Mouse (Mus musculus) kidney, adult 18-20 months (tissue): ENCODE results near the gene Sec61b.
A peak's percentile ranks its signal among the peaks of the same experiment; 100 is the strongest.

Experiments used
- DNase-seq: peaks from one replicate; pipeline ENCODE4 v3.0.0; 2021

The Sec61b gene

GRCm38 (mm10) chr4:47473968-47474729 is at the start of gene Sec61b, which contains the start of gene Alg2:
Gene Sec61b, plus strand, starts transcription at chr4:47474658.
Gene Alg2, minus strand, starts transcription at chr4:47474333.
- peak; percentile 99 for DNase-seq

- no peak for DNase-seq
Observed at GRCm38 (mm10) chr4:47425247-47425830, 49.1 kb upstream of the Sec61b start.

DNA sequence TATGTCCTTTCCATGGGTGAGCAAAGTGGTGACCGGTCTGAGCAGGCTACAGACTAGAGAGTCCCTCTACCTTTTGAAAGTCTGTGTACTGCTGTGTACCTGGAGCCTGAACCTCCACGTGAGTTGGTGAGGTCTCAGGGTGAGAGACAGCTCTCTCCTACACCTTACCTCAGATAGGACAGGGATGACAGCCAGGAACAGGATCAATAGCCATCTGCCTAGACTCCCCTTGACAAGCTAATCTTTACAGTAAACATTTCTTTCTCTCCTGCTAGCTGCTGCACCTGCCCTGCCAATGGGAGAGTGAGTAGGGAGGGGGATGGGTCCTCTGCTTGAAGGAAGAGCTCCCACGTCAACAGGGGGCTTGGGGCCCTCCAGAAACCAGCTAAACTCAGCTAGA is 46.9 kb upstream of the Sec61b start:
- no peak for DNase-seq

GRCm38 (mm10) chr4:47430557-47430956 is 43.9 kb upstream of the Sec61b start:
- DNase-seq: no peak

GRCm38 (mm10) chr4:47431081-47431480 is 43.4 kb upstream of the Sec61b start:
- no peak for DNase-seq

DNA sequence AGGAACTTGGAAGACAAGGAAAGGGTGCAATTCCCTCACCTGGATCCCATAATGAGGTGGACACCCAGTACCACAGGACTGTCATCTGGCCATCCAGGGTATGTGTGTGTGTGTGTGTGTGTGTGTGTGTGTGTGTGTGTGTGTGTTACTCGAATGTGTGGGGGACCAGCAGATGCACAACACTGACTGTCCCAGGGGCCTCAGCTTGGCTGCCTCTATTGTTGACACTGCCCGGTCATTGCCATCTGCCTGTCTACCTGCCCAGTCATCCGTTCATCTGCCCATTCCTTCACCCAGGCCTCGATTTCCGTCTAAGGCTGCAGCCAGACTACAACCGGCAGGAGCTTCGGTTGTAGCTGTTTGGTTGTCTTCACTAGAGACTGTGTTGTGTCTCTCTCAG is 41.7 kb upstream of the Sec61b start:
- DNase-seq: no peak

DNA sequence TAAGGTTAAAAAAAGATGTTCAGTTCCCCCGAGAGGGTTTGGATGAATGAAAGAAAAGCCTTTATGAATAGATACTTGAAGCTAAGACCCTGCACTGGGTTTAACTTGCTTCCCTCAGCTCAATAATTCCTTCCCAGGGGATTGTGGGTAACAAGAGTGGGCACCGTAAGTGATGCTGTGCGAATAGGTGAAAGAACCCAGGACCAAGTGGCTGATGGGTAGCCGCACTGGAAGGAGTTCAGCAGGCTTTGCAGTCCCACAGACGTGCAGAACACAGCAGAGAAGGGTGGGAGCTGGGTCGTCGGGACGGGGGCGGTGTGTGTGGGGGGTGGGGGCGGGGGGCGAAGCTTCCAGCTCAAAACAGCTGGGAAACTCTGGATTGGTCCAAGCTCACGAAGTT is 39.3 kb upstream of the Sec61b start:
- DNase-seq: no peak

GRCm38 (mm10) chr4:47435566-47436360 is 38.7 kb upstream of the Sec61b start:
- DNase-seq: no peak

DNA sequence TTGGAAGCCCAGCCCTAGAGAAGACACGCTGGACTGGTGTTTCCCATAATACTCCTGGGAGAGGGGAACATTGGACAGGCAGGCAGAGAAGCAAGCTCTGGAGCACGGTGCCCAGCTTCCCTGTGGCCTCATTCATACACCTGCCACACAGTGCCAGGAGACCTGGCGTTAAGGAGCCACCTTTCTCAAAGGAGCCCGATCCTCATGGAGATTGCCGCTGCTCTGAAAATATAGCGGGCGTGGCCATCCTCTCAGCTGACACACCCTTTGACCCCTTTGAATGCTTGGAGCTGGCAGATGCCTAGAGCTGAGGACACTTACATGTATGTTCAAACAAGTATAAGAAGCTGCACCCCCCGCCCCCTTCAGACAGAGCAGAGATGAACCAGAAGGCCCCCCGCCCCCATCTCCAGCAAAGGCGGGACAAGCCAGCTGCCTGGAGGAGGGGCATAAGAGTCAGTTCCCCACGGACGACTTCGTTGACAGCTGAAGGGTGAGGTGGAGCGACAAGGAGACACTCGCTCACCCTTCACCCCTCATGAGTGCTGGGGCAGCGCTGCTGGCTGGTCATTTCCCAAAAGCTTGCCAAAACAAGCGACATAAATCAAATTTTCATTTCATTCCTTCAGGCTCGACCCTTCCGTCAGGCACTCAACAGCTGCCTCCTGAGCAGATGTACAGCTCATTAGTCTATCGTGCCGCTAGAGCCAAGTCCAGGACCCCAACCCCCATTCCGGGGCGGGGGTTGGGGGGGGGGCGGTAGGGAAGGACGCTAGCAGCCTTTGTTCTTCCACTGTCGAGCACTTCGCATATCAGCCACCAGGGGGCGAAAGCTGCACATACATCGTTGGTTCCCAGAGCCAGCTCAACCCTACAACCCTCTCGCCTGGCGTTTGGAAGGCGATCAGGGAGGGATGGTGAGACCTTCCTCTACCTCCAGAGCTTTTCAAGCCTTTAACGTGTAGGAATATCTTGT is 36.8 kb upstream of the Sec61b start:
- DNase-seq: peak; percentile 87

DNA sequence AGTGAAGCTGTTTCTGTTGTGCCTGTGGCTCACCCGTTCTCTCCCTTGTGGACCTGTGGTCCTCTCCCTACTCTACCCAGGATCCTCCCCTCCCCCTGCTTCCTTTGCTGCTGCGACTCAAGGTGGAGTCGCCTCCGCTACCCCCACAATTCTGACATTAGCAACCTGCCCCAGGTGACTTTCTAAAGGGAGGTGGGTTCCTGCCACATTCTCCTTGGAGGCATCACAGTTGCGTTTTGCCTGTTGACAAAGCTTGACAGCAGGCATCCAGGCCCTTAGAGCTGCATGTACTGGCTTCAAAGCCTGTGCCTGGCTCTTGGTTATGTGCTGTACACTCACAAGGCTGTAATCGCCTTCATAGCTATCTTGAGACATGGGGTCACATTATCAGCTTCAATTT is 35.5 kb upstream of the Sec61b start:
- no peak for DNase-seq

- DNase-seq: no peak
Observed at GRCm38 (mm10) chr4:47440951-47441350, 33.5 kb upstream of the Sec61b start.

DNA sequence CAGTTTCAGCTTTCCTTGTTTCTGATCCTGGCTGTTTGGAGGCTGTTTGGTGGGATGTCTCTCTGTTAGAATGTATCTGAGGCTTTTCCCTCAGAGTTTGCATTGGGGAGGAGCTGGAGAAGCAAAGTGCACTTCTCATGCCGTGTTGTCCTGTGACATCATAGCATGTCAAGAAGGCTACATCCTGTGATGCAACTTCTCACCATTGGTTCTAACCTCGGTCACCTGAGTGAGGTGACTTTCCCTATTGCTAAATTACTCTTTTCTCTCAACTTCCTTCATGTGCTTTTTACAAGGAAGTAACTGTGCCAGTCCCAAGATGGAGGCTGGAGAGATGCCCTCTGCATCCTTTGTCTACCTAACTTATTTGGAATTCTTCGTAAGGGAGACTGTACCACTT is 25.9 kb upstream of the Sec61b start:
- no peak for DNase-seq

- DNase-seq: no peak
Observed at GRCm38 (mm10) chr4:47449116-47449515, 25.3 kb upstream of the Sec61b start.

- no peak for DNase-seq
Observed at GRCm38 (mm10) chr4:47449586-47450522, 24.6 kb upstream of the Sec61b start.

GRCm38 (mm10) chr4:47467196-47467595 is 7.3 kb upstream of the Sec61b start:
- no peak for DNase-seq

DNA sequence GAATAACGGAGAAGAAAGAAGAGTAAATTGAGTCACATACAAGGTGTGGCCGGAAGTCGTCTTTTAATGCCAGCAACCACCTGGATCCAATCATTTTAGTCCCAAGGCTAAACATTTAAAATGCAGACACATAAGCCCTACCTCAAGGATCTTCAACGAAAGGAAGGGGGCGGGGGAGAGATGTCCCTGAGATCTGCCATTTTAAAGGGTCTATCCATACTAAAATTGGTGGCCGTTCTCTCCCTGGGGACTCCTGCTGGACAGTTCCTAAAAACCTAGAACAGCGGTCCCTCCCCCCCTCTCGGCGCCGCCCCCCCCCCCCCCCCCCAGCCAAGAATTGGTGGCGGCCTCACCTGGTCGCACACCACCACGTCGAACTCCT is 881 bp upstream of the Sec61b start:
- peak; percentile 3 for DNase-seq

- DNase-seq: no peak
Observed at GRCm38 (mm10) chr4:47474730-47475643, 529 bp downstream of the Sec61b start.

- no peak for DNase-seq
Observed at GRCm38 (mm10) chr4:47477539-47477938, 3.1 kb downstream of the Sec61b start.

- no peak for DNase-seq
Observed at GRCm38 (mm10) chr4:47480095-47480494, 5.6 kb downstream of the Sec61b start.

DNA sequence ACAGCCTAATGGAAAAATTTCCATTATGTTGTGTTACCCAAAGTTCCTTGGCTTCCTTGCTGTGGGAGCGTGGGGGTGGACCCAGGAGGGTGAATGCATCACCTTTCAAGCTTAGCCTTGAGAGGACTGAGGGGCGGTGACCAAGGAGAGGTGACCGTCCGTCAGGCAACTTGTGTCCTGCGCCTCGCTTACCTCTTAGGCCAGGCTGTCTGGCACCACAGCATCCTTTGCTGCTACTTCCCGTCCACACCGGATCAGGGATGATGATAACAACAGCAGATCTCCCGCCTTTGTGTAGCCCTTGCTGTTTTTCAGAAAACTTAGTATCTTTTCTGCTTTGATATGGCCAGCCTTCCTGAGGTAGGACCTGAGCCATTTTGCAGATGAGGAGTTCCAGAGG is 6.1 kb downstream of the Sec61b start:
- DNase-seq: no peak
